10 mouse cellular contexts compared by ENCODE assay signal in genomic region chr4:150966556-150966955, GRCm38 (mm10). TPM values are rescaled to one million over a fixed set of nuclear protein-coding genes. Genes with fewer than 3 reads are reported as not detected.
DNase-seq lines count a peak whose midpoint lies in the region; TF ChIP-seq lines count a peak whose summit lies in the region.
"Had no signal": no experiment of that assay in that cellular context is flagged by ENCODE, and none has a peak within 500 bp of the region (broad histone marks: within the 10 kb centered on the region; RNA-seq: fewer than 3 reads in every experiment).

No protein-coding gene starts in this region.

- H3K4me3 ChIP-seq in heart, adult 2 months, result no peak overlapping the region
- H3K4me3 ChIP-seq in heart, embryonic 10.5 days, result no peak overlapping the region
- H3K4me3 ChIP-seq in ES-Bruce4 (ENCODE audit: low read depth, low read length), result no peak overlapping the region
- H3K4me3 ChIP-seq: embryonic facial prominence, embryonic 12.5 days had no signal

- H3K36me3 ChIP-seq in heart, adult 2 months (ENCODE audit: control insufficient read depth, insufficient read depth, low read length), result no peaks in the 10 kb centered on the region
- H3K36me3 ChIP-seq in heart, embryonic 10.5 days, result no peaks in the 10 kb centered on the region
- no peaks in the 10 kb centered on the region for H3K36me3 ChIP-seq in ES-Bruce4 (ENCODE audit: control insufficient read depth, insufficient read depth, low read length, poor library complexity, severe bottlenecking)
- H3K36me3 ChIP-seq: embryonic facial prominence, embryonic 12.5 days had no signal

- peak; percentile 33 to 49 for DNase-seq in heart, adult 2 months
- DNase-seq in heart, embryonic 10.5 days (ENCODE audit: low spot score), result no peak
- peak; percentile 17 for DNase-seq in c-Kit-negative CD71-positive TER-119-positive erythroid progenitor cells, embryonic 14.5 days (ENCODE audit: low read depth, low spot score)
- peak; percentile 52 for DNase-seq in forelimb bud, embryonic 11.5 days (ENCODE audit: low read depth, low spot score)
- peak; percentile 51 to 73 for DNase-seq in layer of hippocampus, postnatal 36 days
- peak; percentile 78 for DNase-seq in naive thymus-derived CD4-positive, alpha-beta T cell, adult 2 months (ENCODE audit: low read depth)
- peak; percentile 72 for DNase-seq in thymus, postnatal 14 days

- TF ChIP-seq EP300 in heart, adult 2 months (IDR thresholded peaks at IDR 0.05; ENCODE audit: insufficient read depth, low read depth, low read length), result no peak
- TF ChIP-seq EP300 in ES-Bruce4 (IDR thresholded peaks at IDR 0.05; ENCODE audit: insufficient read depth, low read depth, low read length), result no peak

- no peaks in the 10 kb centered on the region for H3K79me2 ChIP-seq in heart, adult 2 months (replicated peaks; ENCODE audit: control insufficient read depth, insufficient read depth, low read length)

- no peaks in the 10 kb centered on the region for H3K4me1 ChIP-seq in heart, adult 2 months (ENCODE audit: control insufficient read depth, insufficient read depth, low read length)
- H3K4me1 ChIP-seq in heart, embryonic 10.5 days, result peaks cover 5% of the 10 kb centered on the region
- no peaks in the 10 kb centered on the region for H3K4me1 ChIP-seq in ES-Bruce4 (ENCODE audit: control insufficient read depth, insufficient read depth, low read length)
- H3K4me1 ChIP-seq: embryonic facial prominence, embryonic 12.5 days had no signal

- TF ChIP-seq POLR2A in heart, adult 2 months (IDR thresholded peaks at IDR 0.05; ENCODE audit: insufficient read depth, low read depth, low read length), result no peak
- no peak for TF ChIP-seq POLR2A in ES-Bruce4 (IDR thresholded peaks at IDR 0.05; ENCODE audit: insufficient read depth, low read length)

- no peak overlapping the region for H3K9ac ChIP-seq in heart, adult 2 months (ENCODE audit: low read depth, low read length)
- no peak overlapping the region for H3K9ac ChIP-seq in ES-Bruce4 (ENCODE audit: low read depth, poor library complexity, severe bottlenecking)
- H3K9ac ChIP-seq: embryonic facial prominence, embryonic 12.5 days had no signal

- intact Hi-C loops in heart, adult 2 months (cut with DNase I), result loop anchor here (2.0 to 5.0 kb wide), 2 partner anchors 176 to 310 kb away; no protein-coding TSS in a partner anchor

- H3K27ac ChIP-seq in heart, adult 2 months, result no peak overlapping the region
- no peak overlapping the region for H3K27ac ChIP-seq in heart, embryonic 10.5 days
- H3K27ac ChIP-seq in ES-Bruce4 (ENCODE audit: insufficient read depth, low read length), result no peak overlapping the region
- H3K27ac ChIP-seq: embryonic facial prominence, embryonic 12.5 days; macrophage had no signal

- peak; percentile 79 for TF ChIP-seq CTCF in heart, adult 2 months (IDR thresholded peaks at IDR 0.05)
- TF ChIP-seq CTCF in ES-Bruce4 (IDR thresholded peaks at IDR 0.05; ENCODE audit: low read depth, low read length), result peak; percentile 87

- WGBS in heart, adult 2 months, result 17% methylated on average over 7 of the region's 7 CpGs
- WGBS in heart, embryonic 10.5 days, result 16% methylated on average over 7 of the region's 7 CpGs

- H3K9me3 ChIP-seq in heart, embryonic 10.5 days, result no peaks in the 10 kb centered on the region
- no peaks in the 10 kb centered on the region for H3K9me3 ChIP-seq in ES-Bruce4 (replicated peaks; ENCODE audit: control insufficient read depth, insufficient read depth, low read length, poor library complexity, severe bottlenecking)
- H3K9me3 ChIP-seq: embryonic facial prominence, embryonic 12.5 days had no signal

- H3K27me3 ChIP-seq in heart, adult 2 months (ENCODE audit: control insufficient read depth, insufficient read depth, low read length), result no peaks in the 10 kb centered on the region
- no peaks in the 10 kb centered on the region for H3K27me3 ChIP-seq in heart, embryonic 10.5 days (ENCODE audit: insufficient read depth, poor library complexity, severe bottlenecking)
- H3K27me3 ChIP-seq in ES-Bruce4 (ENCODE audit: control insufficient read depth, insufficient read depth, low read length, poor library complexity, severe bottlenecking), result no peaks in the 10 kb centered on the region
- H3K27me3 ChIP-seq: embryonic facial prominence, embryonic 12.5 days had no signal

RNA-seq across cellular contexts. Expression of gene Uts2, which starts 30.3 kb away (rescaled TPM):
- not detected for total RNA-seq in heart, adult 2 months (2021)
- polyA plus RNA-seq in heart, adult 2 months (2012; rRNA removed), result not detected in 2 replicates
- not detected in 2 replicates for polyA plus RNA-seq in heart, embryonic 10.5 days (2016; fragmentation: Nextera tagmentation; extraction: Ambion mirVana)
- not detected in 2 replicates for polyA plus RNA-seq in ES-Bruce4 (2011; ENCODE audit: insufficient read depth, insufficient read length, low read depth, missing spikeins)
- not detected for total RNA-seq in layer of hippocampus, postnatal 36 days (2021)
- polyA plus RNA-seq: embryonic facial prominence, embryonic 12.5 days; macrophage had no signal

RNA-seq across cellular contexts. Expression of gene Tnfrsf9, which starts 52.2 kb away (rescaled TPM):
- total RNA-seq in heart, adult 2 months (2021), result under 1 TPM; 0.14 to 0.18 TPM
- 0.09 and 0.12 TPM in 2 replicates for polyA plus RNA-seq in heart, adult 2 months (2012; rRNA removed)
- polyA plus RNA-seq in heart, embryonic 10.5 days (2016; fragmentation: Nextera tagmentation; extraction: Ambion mirVana), result 0.16 and 0.51 TPM in 2 replicates
- 1.1 and 1.6 TPM in 2 replicates for polyA plus RNA-seq in ES-Bruce4 (2011; ENCODE audit: insufficient read depth, insufficient read length, low read depth, missing spikeins)
- total RNA-seq in layer of hippocampus, postnatal 36 days (2021), result under 1 TPM; 0.61 to 1.00 TPM

RNA-seq across cellular contexts. Expression of gene Park7, which starts 52.3 kb away (rescaled TPM):
- 100 to 1,000 TPM; 234 to 265 TPM for total RNA-seq in heart, adult 2 months (2021)
- polyA plus RNA-seq in heart, adult 2 months (2012; rRNA removed), result 148 and 201 TPM in 2 replicates
- 403 and 488 TPM in 2 replicates for polyA plus RNA-seq in heart, embryonic 10.5 days (2016; fragmentation: Nextera tagmentation; extraction: Ambion mirVana)
- 210 and 215 TPM in 2 replicates for polyA plus RNA-seq in ES-Bruce4 (2011; ENCODE audit: insufficient read depth, insufficient read length, low read depth, missing spikeins)
- total RNA-seq in layer of hippocampus, postnatal 36 days (2021), result 100 to 1,000 TPM; 220 to 235 TPM
